Mouse (Mus musculus): ENCODE measurements around the gene Rp2.
"Not testable (repeated sequence)": the region's sequence is repeated elsewhere in the genome, so short reads cannot be mapped to it uniquely, and the experiment has no call there.

The Rp2 gene
- long read RNA-seq, experiment 1, full-length matches to known transcripts: 1 of 1 reads
- long read RNA-seq, experiment 1, partial matches to known transcripts: 0 of 1 reads
- long read RNA-seq, experiment 1, other reads (novel, unspliced or antisense): 0 of 1 reads
- long read RNA-seq, experiment 2, full-length matches to known transcripts: 3 of 3 reads
- long read RNA-seq, experiment 2, partial matches to known transcripts: 0 of 3 reads
- long read RNA-seq, experiment 2, other reads (novel, unspliced or antisense): 0 of 3 reads

DNA sequence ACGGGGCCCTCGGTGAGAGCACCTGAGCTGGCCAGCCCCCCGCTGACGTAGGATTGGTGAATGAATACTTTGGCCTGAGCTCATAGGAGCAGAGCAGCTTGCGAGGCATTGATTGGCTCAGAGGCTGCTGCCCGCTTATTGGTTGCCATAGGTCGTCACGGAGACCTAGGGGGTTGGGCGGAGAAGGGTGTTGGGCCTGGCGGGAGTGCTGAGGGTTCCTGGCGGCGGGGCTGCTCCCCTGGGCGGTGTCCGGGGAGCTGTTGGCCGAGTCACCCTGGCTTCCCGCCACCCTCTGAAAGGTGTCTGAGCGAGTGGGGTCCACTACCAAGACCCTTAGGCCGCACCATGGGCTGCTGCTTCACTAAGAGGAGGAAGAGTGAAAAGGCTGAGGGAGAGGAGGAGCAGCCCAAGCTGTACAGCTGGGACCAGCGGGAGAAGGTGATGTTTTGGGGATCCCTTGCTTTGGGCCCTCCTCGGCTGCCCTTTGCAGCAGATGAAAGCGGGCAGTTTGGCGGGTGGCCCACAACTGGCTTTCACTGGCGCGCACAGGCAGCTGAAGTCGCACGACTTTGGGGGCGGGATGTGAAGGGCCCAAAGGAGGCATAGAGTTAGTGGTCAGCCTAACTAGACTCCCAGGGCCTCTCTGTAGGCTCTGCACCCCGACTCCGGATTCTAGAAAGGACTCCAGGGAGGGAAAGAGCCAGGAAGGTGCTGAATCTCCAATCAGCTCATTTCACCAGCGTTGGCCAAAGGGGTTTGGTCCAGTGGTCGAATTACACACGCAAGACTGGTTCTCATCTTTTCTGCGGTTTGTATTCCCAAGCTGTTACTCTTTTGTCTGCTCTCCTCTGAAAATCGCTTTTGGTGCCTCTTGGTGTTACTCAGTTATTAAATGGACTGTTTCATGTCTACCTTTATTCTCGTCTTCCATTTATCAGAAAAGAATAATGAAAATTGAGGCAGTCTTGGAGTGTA is at the start of gene Rp2:
TSS of gene Rp2 (plus strand) at position 91 of the 975 bp plus-strand sequence.
- intact Hi-C loops (cut with DNase I): no loop called here

DNA sequence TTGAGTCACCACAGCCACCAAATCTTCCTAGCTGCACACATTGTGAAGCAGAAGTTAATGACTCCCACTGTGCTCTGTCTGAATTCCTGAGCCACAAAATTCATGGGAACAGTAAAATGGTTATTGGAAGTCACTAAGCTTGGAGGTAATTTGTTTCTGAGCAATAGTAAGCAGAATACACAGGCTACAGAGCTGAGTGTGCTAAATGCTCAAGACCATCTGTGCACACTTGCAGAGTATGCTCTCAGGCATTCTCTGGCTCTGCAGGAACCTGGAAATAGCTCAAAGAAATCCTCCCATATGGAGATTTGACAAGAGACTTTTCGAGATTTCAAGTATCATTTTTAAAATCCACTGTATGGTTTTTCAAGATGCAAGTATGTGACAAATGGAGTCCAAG is 31.5 kb upstream of the Rp2 start:
- intact Hi-C loops (cut with DNase I): no loop called here

DNA sequence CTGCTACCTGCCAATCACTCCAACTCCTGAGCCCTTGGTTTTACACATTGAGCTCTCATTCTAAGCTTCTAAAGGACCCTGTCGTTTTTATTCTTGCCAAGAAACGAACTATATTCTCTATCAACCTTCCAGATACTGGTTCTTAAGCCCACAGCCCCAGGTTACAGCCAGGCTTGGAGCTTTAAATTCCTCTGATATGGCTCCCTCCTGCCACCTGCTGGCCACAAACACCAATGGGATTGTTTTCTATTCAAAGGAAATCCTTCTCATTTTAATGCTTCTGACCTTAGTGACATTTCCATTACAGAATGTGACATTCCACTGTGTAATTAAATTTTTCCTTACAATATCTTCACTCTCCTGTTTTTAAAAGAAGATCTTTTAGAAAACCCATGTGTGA is 28.6 kb upstream of the Rp2 start:
- intact Hi-C loops (cut with DNase I): loop anchor here (2.0 to 5.0 kb wide), 2 partner anchors 173 to 313 kb away; no protein-coding TSS in a partner anchor

DNA sequence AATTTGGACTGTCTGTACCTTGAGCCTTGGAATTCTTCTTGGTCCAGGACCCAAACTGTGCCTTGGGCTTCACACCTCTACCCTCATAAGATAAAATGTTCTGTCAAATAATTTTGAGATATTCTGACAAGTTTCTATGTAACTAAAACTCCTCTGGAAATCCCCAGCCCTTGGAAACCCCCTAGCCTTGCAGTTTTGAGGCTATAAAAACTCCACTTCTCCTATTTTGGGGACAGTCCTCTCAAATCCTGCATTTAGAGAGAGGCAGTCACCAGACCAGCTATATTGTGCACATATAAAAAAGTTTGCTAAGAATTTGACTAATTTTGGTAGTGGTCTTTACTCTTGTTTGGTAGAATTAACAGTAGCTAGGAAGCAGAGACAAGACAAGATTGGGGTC is 19.3 kb upstream of the Rp2 start:
- intact Hi-C loops (cut with DNase I): loop anchor here (10.0 kb wide), 2 partner anchors 150 to 240 kb away; no protein-coding TSS in a partner anchor

DNA sequence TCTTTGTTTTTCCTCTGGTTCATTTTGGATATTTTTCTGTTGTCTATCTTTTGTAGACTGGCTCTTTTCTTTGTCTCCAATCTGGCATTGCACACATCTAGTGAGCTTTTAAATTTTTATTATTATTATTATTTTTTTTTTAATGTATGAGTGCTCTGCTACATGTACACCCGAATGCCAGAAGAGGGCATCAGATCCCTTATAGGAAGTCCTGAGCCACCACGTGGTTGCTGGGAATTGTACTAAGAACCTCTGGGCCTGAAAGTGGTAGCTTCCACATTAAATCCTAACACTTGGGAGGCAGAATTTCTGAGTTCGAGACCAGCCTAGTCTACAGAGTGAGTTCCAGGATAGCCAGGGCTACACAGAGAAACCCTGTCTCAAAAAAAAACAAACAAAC is 17.9 kb upstream of the Rp2 start:
- intact Hi-C loops (cut with DNase I): loop anchor here (10.0 kb wide), 2 partner anchors 148 to 238 kb away; no protein-coding TSS in a partner anchor

DNA sequence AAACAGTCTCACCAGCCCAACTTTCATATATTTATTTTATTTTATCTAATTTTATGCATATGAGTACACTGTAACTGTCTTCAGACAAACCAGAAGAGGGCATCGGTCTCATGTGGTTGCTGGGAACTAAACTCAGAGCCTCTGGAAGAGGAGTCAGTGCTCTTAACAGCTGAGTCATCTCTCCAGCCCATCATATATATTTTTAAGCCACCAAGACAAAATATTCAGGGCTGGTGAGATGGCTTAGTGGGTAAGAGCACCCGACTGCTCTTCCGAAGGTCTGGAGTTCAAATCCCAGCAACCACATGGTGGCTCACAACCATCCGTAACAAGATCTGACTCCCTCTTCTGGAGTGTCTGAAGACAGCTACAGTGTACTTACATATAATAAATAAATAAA is 14.0 kb upstream of the Rp2 start:
- intact Hi-C loops (cut with DNase I): not testable (repeated sequence)

DNA sequence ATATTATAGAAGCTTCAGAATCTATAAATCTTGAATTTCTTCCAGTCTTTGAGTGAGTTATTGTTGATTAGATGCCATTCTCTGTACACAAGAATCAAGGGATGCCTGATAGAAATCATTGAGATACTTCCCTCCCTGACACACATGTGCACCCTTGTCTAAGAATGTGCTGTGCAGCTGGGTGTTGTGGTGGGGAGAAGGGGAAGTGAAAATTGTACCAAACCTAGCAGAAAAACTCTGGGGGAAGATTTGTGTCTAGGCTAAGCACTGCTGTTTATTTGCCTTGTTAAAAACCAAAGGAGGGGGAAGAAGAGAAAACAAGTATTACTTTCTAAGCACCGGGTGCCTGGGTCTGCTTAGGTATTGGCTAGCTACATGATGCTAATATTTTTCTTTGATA is 9.0 kb upstream of the Rp2 start:
- intact Hi-C loops (cut with DNase I): no loop called here

DNA sequence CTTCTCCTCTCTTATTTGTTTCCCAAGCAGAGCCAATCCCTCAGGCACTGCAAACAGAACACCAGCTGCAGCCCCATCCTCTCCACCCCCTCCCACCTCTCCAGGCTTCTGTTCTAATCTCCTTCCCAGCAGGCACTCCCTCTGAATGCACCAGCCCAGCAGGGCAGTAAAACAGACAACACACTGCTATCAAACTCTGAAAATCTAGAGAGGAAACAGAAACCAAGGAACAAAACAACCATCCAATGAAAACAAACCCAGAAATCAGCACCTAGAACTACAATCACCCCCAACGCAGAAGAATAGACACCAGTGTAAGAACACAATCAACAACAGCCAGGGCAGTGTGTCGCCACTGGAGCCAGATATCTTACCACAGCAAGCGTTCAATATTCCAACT is 8.0 kb upstream of the Rp2 start:
- intact Hi-C loops (cut with DNase I): no loop called here

DNA sequence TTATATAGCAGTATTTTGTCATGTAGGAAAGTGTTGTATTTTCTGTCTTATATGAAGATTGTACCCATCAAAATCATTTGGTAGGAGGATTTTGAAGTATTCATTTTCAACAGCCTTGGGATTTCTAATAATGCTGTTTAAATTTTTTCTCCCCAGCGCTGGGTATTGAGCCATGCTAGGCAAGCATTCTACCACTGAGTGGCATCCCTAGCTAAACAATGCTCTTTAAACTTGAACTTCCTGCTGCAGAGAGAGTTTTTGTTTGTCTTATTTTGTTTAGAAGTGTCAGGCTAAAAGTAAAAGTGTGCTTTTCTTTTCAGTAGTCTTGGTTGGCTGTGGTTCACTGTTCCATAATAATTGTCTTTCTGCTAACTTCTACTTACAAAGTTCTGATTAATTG is 1.8 kb downstream of the Rp2 start:
- intact Hi-C loops (cut with DNase I): no loop called here

DNA sequence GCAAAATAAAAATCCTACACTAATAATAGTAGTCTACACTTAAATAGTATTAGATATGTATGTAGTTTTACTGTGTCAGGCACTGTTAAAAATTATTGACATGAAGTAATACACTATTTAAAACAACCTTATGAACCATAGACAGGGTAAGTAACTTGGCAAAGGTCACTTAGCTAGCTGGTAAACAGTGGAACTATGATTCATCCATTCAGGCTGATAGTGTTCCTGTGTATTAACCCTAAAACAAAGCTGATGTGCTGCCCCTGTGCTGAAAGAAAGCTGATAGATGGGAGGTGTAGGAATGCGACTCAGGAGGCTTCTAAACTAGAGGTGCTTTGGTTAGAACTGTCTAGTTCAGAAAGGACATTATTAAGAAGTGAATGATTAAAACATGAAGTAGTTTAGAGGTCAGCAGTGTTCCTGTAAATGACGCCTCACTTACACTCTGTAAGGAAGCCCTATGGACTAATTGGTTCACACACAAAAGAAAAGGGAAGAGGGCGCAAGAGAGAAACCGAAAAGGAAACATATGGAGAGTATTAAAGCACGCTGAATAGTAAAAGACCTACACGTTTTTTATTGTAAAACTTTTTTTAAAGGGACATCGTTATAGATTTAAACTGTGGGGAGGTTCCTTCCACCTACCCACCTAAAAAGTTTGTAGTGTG is 15.2 kb downstream of the Rp2 start:
- intact Hi-C loops (cut with DNase I): no loop called here

DNA sequence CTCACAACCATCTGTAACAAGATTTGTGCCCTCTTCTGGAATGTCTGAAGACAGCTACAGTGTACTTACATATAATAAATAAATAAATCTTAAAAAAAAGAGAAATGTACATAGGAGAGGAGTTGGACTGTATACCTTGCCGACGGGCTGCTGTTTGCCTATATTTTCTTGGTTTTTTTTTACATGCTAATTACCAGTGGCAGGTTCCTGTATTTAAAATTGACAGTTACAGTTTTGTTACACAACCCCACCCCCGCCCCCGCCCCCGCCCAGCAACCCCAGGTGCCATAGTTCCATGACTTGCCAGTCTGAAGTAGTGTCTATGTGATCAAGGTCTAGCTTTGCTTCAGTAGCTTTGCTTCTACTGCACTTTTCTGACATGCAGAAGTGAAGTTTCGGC is 18.0 kb downstream of the Rp2 start:
- intact Hi-C loops (cut with DNase I): no loop called here

DNA sequence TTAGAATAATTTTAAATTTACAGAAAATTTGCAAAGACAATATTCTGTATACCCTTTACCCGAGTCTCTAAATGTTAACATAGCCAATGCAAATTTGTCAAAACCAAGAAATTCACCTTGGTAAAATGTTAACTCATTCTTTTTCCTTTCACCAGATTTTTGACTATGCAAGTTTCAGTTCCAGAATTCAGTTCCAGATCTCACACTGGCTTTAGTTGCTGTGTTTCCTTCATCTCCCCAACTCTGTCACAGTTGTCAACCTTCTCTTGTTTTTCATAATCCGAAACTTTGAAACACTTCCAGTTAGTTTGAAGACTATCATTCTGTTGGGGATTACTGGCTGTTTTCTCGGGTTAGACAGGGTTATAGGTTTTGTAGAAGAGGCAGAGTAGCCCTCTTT is 22.7 kb downstream of the Rp2 start:
- intact Hi-C loops (cut with DNase I): no loop called here

DNA sequence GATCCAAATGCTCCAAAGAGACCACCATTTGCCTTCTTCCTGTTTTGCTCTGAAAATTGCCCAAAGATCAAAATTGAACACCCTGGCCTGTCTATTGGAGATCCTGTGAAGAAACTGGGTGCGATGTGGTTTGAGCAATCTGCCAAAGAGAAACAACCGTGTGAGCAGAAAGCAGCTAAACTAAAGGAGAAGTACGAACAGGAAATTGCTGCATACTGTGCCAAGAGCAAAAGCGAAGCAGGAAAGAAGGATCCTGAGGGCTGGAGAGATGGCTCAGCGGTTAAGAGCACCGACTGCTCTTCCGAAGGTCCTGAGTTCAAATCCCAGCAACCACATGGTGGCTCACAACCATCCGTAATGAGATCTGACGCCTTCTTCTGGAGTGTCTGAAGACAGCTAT is 27.7 kb downstream of the Rp2 start:
- intact Hi-C loops (cut with DNase I): not testable (repeated sequence)

DNA sequence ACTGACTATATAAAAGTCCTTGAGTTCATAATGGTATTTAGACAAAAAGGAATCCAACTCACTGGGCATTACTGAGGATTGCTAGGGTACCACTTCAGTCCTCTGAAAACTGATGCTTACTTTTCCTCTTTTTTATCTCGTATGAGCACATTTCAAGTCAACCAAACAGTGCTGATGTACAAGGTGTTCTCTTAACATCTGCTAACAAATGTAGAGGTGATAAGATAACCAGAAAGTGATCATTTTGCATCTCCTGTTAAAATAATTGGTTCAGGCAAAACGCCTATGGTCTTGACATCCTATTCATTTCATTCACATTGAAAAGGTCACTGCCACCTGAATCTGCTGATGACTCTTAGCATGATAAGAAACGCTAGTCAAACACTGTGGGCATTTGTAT is 28.7 kb downstream of the Rp2 start:
- intact Hi-C loops (cut with DNase I): no loop called here

DNA sequence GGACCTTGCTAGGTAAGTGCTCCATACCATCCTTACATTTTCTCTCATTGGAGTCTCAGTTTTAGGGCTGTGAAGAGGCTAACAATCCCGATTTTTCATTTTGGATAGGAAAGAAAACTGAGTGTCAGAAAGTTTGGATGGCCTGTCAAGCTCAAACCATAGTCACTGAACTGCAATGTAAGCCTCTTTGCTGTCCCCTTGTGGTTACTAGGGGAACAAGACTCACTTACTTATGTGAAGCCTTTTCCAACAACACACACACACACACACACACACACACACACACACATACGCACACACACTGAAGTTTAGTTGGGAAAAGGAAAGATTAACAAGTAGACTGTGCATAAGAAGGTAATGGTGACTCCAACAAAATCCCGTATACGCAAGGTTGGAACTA is 39.8 kb downstream of the Rp2 start:
- intact Hi-C loops (cut with DNase I): no loop called here

DNA sequence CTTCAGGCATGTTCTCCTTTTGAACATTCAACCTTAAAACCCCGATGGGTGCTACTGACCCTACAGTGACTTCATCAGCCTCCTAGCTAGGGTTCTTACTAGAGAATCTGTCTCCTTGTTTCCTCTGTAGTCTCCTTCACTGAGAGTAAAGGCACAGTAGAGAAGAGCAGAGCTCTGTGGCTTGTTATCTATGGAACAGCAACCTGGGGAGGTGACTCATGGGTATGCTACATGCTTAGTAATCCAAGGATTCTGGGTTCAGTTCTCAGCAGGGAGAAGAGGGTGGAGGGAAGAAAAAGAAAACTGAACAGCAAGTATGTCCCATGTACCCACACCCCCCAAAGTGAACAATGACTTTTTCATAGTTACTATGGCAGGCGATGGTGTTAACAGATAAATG is 42.6 kb downstream of the Rp2 start:
- intact Hi-C loops (cut with DNase I): no loop called here

DNA sequence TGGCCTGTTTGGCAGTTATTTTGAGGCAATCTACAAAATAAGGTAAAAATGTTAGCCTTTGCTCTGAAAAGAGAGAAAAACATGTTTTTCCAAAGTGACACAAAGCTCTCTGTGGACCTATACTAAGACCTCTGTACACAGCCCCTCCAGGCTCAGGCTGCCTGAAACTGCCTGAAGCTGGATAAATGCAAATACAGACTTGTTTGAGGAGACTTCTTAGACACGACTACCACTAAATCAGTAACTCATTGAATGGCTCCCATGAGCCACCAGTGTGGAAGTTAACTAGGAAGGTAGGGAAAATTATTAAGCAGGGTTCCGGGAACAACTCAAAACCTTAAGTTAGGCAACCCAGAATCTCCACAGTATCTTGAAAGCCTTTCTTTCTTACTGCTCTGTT is 43.4 kb downstream of the Rp2 start:
- intact Hi-C loops (cut with DNase I): no loop called here

DNA sequence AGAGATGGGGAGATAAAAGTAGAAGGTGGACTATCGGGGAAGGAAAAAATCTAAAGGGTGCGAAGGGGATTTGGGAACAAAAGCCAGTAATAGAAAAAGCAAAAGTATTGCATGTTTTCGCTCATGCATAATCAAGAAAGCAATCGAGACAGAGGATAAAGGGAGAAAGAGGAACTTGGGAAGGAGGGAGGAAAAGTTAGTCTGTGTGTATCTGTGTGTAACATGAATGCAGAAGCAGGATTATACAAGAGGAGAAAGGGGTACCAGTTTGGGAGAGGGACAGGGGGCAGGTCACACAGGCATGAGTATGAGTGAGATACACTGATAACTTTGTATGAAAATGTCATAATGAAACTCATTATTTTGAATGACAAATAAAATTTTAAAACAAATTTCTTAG is 47.1 kb downstream of the Rp2 start:
- intact Hi-C loops (cut with DNase I): loop anchor here (10.0 kb wide), 1 partner anchor 143 kb away; no protein-coding TSS in a partner anchor

DNA sequence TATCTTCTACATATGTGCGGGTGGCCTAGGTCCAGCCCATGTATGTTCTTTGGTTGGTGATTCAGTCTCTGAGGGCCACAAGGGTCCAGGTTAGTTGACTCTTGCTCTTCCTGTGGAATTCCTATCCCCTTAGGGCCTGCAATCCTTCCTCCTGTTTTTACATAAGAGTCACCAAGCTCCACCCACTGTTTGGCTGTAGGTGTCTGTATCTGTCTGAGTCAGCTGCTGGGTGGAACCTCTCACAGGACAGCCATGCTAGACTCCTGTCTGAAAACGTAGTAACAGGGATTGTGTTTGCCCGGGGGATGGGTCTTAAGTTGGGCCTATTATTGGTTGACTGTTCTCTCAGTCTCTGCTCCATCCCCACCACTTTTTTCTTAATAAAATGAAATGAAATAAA is 47.9 kb downstream of the Rp2 start:
- intact Hi-C loops (cut with DNase I): loop anchor here (10.0 kb wide), 1 partner anchor 143 kb away; no protein-coding TSS in a partner anchor

DNA sequence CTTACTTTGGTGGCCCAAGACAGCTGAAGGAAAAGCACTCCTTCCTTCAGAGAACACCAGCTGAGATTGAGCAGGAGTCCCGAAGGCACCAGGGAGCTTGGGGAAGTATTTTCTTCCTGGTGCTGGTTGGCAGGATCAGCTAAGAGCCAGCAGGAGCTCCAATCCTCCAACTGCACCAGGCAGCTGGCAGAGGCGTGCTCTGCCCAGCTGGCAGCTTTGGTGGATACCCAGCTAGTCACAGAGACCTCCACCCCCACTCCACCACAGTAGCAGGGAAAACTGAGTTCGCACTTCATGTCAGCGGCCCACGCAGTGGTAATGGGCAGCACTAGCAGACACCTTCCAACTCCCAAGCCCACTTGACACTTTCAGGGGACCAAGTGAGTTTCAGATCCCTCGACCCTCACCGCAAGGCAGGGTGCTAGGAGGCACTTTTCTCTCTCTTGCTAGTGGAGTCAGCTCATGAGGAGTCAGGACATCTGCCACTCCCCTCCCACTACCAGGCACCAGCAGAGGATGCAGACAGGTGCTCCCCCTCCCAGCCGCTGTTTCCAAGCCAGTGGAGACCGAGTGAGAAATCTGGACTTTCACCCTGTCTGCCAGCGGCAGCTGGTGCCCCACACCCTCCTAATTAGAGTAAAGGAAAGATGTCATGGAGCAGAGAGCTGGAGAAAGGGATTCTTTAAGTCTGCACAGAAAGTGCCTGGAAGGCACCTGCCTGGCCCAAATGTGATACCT is 50.8 kb downstream of the Rp2 start:
- intact Hi-C loops (cut with DNase I): loop anchor here (10.0 kb wide), 1 partner anchor 140 kb away; no protein-coding TSS in a partner anchor

DNA sequence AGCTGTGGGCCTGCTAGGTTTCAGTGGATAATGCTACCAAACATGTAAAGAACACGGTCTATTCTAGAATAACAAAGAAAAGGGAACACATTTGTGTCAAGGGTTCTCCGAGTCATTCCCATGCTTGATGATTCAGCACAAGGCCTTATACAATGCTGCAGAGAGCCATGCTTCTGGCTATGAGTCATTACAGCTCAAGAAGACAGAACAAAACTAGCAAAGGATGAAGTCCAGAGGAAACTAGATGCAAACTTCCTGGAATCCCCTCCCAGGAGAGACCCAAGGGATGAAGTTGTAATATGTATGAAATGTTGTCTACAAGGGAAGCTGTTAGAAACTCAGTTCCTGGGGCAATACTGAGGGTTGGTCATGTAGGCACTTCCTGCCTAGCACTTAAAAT is 54.2 kb downstream of the Rp2 start:
- intact Hi-C loops (cut with DNase I): loop anchor here (10.0 kb wide), 1 partner anchor 136 kb away; no protein-coding TSS in a partner anchor

Measured in adrenal gland (tissue).